Mouse (Mus musculus) neural tube, embryonic 12.5 days (tissue): ENCODE data around the gene Ddx19b. TPM values are rescaled to one million over a fixed set of nuclear protein-coding genes. Genes with fewer than 3 reads are reported as not detected.
"Not testable (repeated sequence)": the region's sequence is repeated elsewhere in the genome, so short reads cannot be mapped to it uniquely, and the experiment has no call there.

ENCODE experiments used
- ATAC-seq: fragments of 200-750 bp; cut with Nextera tagmentation; 2 replicates; pipeline ENCODE4 v1.8.0; 2017; ENCODE audit warnings: low read depth, mild to moderate bottlenecking, moderate TSS enrichment, moderate library complexity; ENCODE audit not compliant: low FRiP score
- H3K27ac ChIP-seq: fragments of 300-500 bp; sonication (generic); 2 replicates; pipeline ENCODE4 v1.5.1; 2016
- H3K27me3 ChIP-seq: fragments of 300-500 bp; sonication (generic); replicated peaks from 2 replicates; pipeline ENCODE4 v1.6.1; 2016; ENCODE audit warnings: mild to moderate bottlenecking
- H3K36me3 ChIP-seq: fragments of 300-500 bp; sonication (generic); 2 replicates; pipeline ENCODE4 v1.6.1; 2016; ENCODE audit warnings: mild to moderate bottlenecking
- H3K4me1 ChIP-seq: fragments of 300-500 bp; sonication (generic); 2 replicates; pipeline ENCODE4 v1.6.1; 2016
- H3K4me2 ChIP-seq: fragments of 300-500 bp; sonication (generic); replicated peaks from 2 replicates; pipeline ENCODE4 v1.6.1; 2016; ENCODE audit warnings: mild to moderate bottlenecking
- H3K4me3 ChIP-seq: fragments of 300-500 bp; sonication (generic); 2 replicates; pipeline ENCODE4 v1.5.1; 2016
- H3K9ac ChIP-seq: fragments of 300-500 bp; sonication (generic); 2 replicates; pipeline ENCODE4 v1.6.1; 2016; ENCODE audit warnings: mild to moderate bottlenecking
- H3K9me3 ChIP-seq: fragments of 300-500 bp; sonication (generic); 2 replicates; pipeline ENCODE4 v1.6.1; 2016; ENCODE audit warnings: mild to moderate bottlenecking
- WGBS: fragments of 180-500 bp; shearing (Covaris S2); methylation state at CpG from one replicate; pipeline ENCODE4 v1.1.7; 2016; 5-methylcytosine and 5-hydroxymethylcytosine counted together
- polyA plus RNA-seq: library from polyadenylated mRNA; unstranded; fragments of >200 nt; fragmentation: Nextera tagmentation; extraction: Ambion mirVana; gene quantifications from 2 replicates; pipeline ENCODE4 v1.2.1, GENCODE M21; 2016

Gene Ddx19b
- polyA plus RNA-seq, 1 experiment from 2014 or later = 7.9 TPM

- Histone ChIP-seq H3K27ac (peak within 1 kb of the TSS; percentile 67; the same call in 1 of the 2 replicates), H3K9me3 (no peaks in the 10 kb centered on the region), H3K4me2 (peak within 1 kb of the TSS; percentile 77), H3K4me1 (peaks cover 17% of the 10 kb centered on the region), H3K9ac (peak within 1 kb of the TSS; percentile 75), H3K36me3 (peaks cover 14% of the 10 kb centered on the region), H3K4me3 (peak within 1 kb of the TSS; percentile 71), H3K27me3 (0 out of 2 replicates have a peak, but pooled peaks cover 5% of the 10 kb centered on the region)
- ATAC-seq = no peak
- WGBS = 96% methylated on average over 7 of the region's 7 CpGs
Observed at GRCm38 (mm10) chr8:111032916-111033315, 1.4 kb upstream of the Ddx19b start, which contains the start of gene Aars. Gene Aars (plus strand): TSS chr8:111033144.

GRCm38 (mm10) chr8:111030045-111030444 is 1.5 kb downstream of the Ddx19b start:
- Histone ChIP-seq H3K4me1 (peaks cover 11% of the 10 kb centered on the region), H3K4me2 (no peak overlapping the region), H3K36me3 (no peaks in the 10 kb centered on the region), H3K9me3 (no peaks in the 10 kb centered on the region), H3K4me3 (no peak overlapping the region), H3K27ac (no peak overlapping the region), H3K27me3 (0 out of 2 replicates have a peak, but pooled peaks cover 5% of the 10 kb centered on the region), H3K9ac (no peak overlapping the region)
- no peak for ATAC-seq
- 90% methylated on average over 6 of the region's 6 CpGs for WGBS

GRCm38 (mm10) chr8:111029589-111029988 is 2.0 kb downstream of the Ddx19b start:
- ATAC-seq = no peak
- Histone ChIP-seq H3K4me2 (no peak overlapping the region), H3K36me3 (no peaks in the 10 kb centered on the region), H3K9me3 (no peaks in the 10 kb centered on the region), H3K4me1 (peaks cover 7% of the 10 kb centered on the region), H3K9ac (no peak overlapping the region), H3K27ac (no peak overlapping the region), H3K27me3 (0 out of 2 replicates have a peak, but pooled peaks cover 5% of the 10 kb centered on the region), H3K4me3 (no peak overlapping the region)
- WGBS = 51% methylated on average over 4 of the region's 4 CpGs

GRCm38 (mm10) chr8:111027391-111027937 is 4.1 kb downstream of the Ddx19b start:
- Histone ChIP-seq H3K4me2 (peak overlapping the region; percentile 81), H3K9me3 (no peaks in the 10 kb centered on the region), H3K4me1 (peaks cover 3% of the 10 kb centered on the region; the same call in 1 of the 2 replicates), H3K27me3 (0 out of 2 replicates have a peak, but pooled peaks cover 5% of the 10 kb centered on the region), H3K36me3 (no peaks in the 10 kb centered on the region), H3K9ac (peak overlapping the region; percentile 80), H3K4me3 (peak overlapping the region; percentile 77), H3K27ac (no peak overlapping the region)
- under 1% methylated on average over 31 of the region's 31 CpGs for WGBS
- ATAC-seq = peak; percentile 88

GRCm38 (mm10) chr8:111026609-111027008 is 4.9 kb downstream of the Ddx19b start:
- H3K4me2 ChIP-seq, ATAC-seq: not testable (repeated sequence)
- WGBS = 90% methylated on average over 2 of the region's 2 CpGs

GRCm38 (mm10) chr8:111010230-111010991 is 21.1 kb downstream of the Ddx19b start:
- not testable (repeated sequence) for H3K9me3 ChIP-seq, H3K4me2 ChIP-seq, H3K9ac ChIP-seq, H3K4me3 ChIP-seq, ATAC-seq, H3K27ac ChIP-seq, H3K4me1 ChIP-seq, H3K27me3 ChIP-seq
- peaks cover 44% of the 10 kb centered on the region for H3K36me3 ChIP-seq
- WGBS = 91% methylated on average over 9 of the region's 10 CpGs

More at GRCm38 (mm10) chr8:111026609-111027008, 4.9 kb downstream of the Ddx19b start:
- not testable (repeated sequence) for H3K27ac ChIP-seq, H3K9ac ChIP-seq, H3K4me3 ChIP-seq, H3K9me3 ChIP-seq, H3K27me3 ChIP-seq, H3K36me3 ChIP-seq, H3K4me1 ChIP-seq

- Histone ChIP-seq H3K27me3 (no peaks in the 10 kb centered on the region), H3K36me3 (no peaks in the 10 kb centered on the region; the same call in 1 of the 2 replicates), H3K4me1 (peaks cover 5% of the 10 kb centered on the region), H3K9ac (peak within 1 kb of the TSS; percentile 79), H3K9me3 (no peaks in the 10 kb centered on the region), H3K27ac (0 out of 2 replicates have a peak within 1 kb of the TSS, but pooled peaks have one; percentile 8), H3K4me2 (peak within 1 kb of the TSS; percentile 79), H3K4me3 (peak within 1 kb of the TSS; percentile 94)
- WGBS = 3% methylated on average over 58 of the region's 58 CpGs
- peak; percentile 96 for ATAC-seq
Observed at GRCm38 (mm10) chr8:110997547-110998531, 33.7 kb downstream of the Ddx19b start, which contains the start of gene Ddx19a. Gene Ddx19a (minus strand): TSS chr8:110997800.

- Histone ChIP-seq H3K4me1 (peaks cover 5% of the 10 kb centered on the region), H3K36me3 (peaks cover 6% of the 10 kb centered on the region; the same call in 1 of the 2 replicates), H3K9me3 (no peaks in the 10 kb centered on the region), H3K9ac (peak overlapping the region; percentile 79), H3K4me2 (peak overlapping the region; percentile 79), H3K27ac (0 out of 2 replicates have a peak overlapping the region, but pooled peaks have one; percentile 8), H3K4me3 (peak overlapping the region; percentile 94), H3K27me3 (no peaks in the 10 kb centered on the region)
- ATAC-seq = no peak
- 38% methylated on average over 16 of the region's 16 CpGs for WGBS
Observed at GRCm38 (mm10) chr8:110996641-110997430, 34.7 kb downstream of the Ddx19b start.

- Histone ChIP-seq H3K9ac (no peak overlapping the region), H3K9me3 (no peaks in the 10 kb centered on the region), H3K4me2 (no peak overlapping the region), H3K36me3 (peaks cover 65% of the 10 kb centered on the region), H3K27me3 (no peaks in the 10 kb centered on the region), H3K27ac (no peak overlapping the region), H3K4me1 (no peaks in the 10 kb centered on the region), H3K4me3 (no peak overlapping the region)
- WGBS = 85% methylated on average over 9 of the region's 9 CpGs
- ATAC-seq = no peak
Observed at GRCm38 (mm10) chr8:110990017-110990416, 41.5 kb downstream of the Ddx19b start.

GRCm38 (mm10) chr8:110987805-110988744 is 43.5 kb downstream of the Ddx19b start:
- H3K9ac ChIP-seq = no peak overlapping the region
- no peak overlapping the region for H3K4me3 ChIP-seq
- H3K27me3 ChIP-seq = no peaks in the 10 kb centered on the region
- H3K36me3 ChIP-seq = peaks cover 81% of the 10 kb centered on the region
- H3K4me1 ChIP-seq = no peaks in the 10 kb centered on the region
- H3K9me3 ChIP-seq = no peaks in the 10 kb centered on the region
- no peak overlapping the region for H3K27ac ChIP-seq
- WGBS = 89% methylated on average over 8 of the region's 8 CpGs
- no peak for ATAC-seq
- H3K4me2 ChIP-seq = no peak overlapping the region
